2 mouse cellular contexts compared by ENCODE assay signal in genomic region chr6:124803691-124804090, GRCm38 (mm10). TPM values are rescaled to one million over a fixed set of nuclear protein-coding genes. Genes with fewer than 3 reads are reported as not detected.
"Had no signal": no experiment of that assay in that cellular context is flagged by ENCODE, and none has a peak within 500 bp of the region (broad histone marks: within the 10 kb centered on the region; RNA-seq: fewer than 3 reads in every experiment).

No protein-coding gene starts in this region.

RNA-seq across cellular contexts. Expression of gene Lrrc23, which starts 24.2 kb away (rescaled TPM):
- polyA plus RNA-seq: heart, embryonic 14.5 days; heart, postnatal 0 days had no signal
